Mouse (Mus musculus): ENCODE measurements around the gene Ivl. TPM values are rescaled to one million over a fixed set of nuclear protein-coding genes. Genes with fewer than 3 reads are reported as not detected.

Gene Ivl
- polyA plus RNA-seq (2012; ENCODE audit: low replicate concordance) = not detected in 2 replicates

DNA sequence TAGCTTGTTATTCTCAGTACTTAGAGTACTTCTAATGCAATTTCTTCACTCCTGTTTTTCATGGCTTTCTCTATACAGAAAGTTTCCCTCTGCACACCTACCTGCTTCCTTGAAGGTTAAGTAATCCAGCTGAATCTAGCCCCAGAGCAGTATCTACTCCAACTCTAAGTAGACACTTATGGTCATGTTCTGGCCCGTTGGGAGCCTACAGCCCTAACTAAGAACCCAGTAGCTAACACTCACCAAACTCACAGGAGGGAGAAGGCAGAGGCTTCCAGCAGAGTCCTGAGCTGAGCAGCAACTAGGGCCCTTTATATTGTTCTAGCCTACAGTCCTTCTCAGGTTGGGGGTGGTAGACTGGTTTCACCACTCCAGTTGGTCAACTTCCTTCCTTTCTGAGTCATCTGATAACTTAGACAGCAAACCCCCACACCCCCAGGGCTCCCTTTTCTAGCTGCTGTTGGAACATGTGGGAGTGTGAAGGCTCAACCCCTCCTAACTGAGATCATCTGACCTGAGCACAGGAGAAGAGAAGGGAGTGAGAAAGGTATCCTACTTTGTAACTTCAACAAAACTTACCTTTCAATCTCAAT, at the start of gene Ivl:
Ivl (minus strand) TSS at position 287 of the 593 bp plus-strand sequence.

DNA sequence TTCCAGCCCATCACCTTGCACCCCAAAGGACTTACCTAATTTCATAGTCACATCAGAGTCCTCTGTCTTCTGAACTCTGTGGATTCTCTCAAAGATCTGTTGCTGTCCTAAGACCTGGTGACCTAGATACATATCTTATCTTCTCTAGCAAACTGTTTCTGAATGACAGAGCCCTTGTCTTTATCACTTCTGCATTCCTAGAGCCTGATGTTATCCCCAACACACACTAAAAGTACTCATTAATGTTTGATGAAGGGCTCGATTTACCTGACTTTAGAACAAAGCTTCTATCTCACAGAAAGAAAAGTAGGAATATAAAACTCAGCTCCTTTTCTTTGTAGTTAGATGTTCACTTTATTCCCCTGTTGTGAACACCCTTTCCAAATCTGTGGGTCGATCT, 48.0 kb upstream of the Ivl start, which contains the start of gene Lce6a:
Lce6a (minus strand) TSS at position 101 of the 400 bp plus-strand sequence.

DNA sequence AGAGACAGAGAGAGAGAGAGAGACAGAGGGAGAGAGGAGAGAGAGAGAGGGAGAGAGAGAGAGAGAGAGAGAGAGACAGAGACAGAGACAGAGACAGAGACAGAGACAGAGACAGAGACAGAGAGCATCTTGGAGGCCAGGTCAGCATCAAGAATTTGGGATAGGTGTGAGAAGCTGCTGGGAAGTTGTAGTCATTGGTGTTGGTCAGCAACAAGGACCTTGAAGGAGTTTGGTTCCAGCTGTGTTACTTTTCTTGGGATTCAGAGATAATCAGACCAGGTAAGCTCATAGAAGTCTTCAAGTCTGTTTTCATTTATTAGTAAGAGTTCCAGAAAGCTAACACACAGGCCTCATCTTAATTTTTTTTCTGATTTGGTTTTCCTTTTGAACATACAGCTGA, 33.9 kb upstream of the Ivl start, which contains the start of gene 2210017I01Rik:
2210017I01Rik (minus strand) TSS at position 101 of the 400 bp plus-strand sequence.

DNA sequence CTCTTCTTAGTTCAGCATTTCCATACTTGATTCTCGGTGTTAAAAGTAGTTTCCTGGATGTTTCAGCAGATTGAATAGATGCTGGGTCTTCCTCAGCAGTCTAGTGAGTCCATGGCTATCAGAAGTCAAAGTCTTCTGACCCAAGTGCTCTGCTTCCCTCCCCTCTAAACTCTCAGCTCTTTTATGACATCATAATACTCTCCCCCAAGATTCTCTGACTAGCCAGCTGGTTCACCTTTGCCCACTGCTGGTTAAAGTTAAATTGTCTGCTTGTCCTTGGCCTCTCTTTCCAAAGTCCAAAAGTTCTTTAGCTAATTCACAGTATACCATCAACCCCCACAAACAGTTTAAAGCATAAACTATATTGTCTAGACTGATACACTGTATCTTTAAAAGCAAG, 15.3 kb upstream of the Ivl start, which contains the start of gene Smcp:
Smcp (minus strand) TSS at position 140 of the 400 bp plus-strand sequence.

DNA sequence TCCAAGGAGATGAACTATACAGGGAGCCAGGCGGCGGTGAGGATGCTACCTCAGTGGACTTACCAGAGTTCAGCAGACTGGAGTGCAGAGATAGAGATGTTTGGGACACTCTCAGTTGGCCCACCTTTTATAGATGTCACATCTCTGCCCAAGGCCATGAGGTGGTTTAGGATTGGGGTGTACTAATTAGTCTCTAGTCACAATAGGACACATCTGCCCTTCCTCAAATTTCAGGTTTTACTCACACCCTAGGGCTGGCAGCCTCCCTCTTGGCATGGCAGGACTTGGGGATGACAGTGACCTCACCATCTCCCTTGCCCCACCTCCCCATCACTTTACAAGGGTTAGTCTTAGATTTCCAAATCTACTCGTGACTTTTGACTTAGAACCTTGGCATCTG, 39.1 kb downstream of the Ivl start, which contains the start of gene 2310046K23Rik:
2310046K23Rik (minus strand) TSS at position 101 of the 400 bp plus-strand sequence.

Other genes with a start within 250 kb of the Ivl start
- not detected in 2 replicates for gene Sprr2d, start 234.6 kb downstream of the Ivl start, polyA plus RNA-seq (2012; ENCODE audit: low replicate concordance)
- gene Sprr2e, start 221.6 kb downstream of the Ivl start, polyA plus RNA-seq (2012; ENCODE audit: low replicate concordance) = not detected in 2 replicates
- gene Sprr2f, start 208.5 kb downstream of the Ivl start, polyA plus RNA-seq (2012; ENCODE audit: low replicate concordance) = not detected in 2 replicates
- not detected in 2 replicates for gene Sprr2h, start 188.1 kb downstream of the Ivl start, polyA plus RNA-seq (2012; ENCODE audit: low replicate concordance)
- gene Sprr2i, start 165.7 kb downstream of the Ivl start, polyA plus RNA-seq (2012; ENCODE audit: low replicate concordance) = not detected in 2 replicates
- not detected in 2 replicates for gene Sprr2j-ps, start 155.7 kb downstream of the Ivl start, polyA plus RNA-seq (2012; ENCODE audit: low replicate concordance)
- gene Gm9774, start 144.3 kb downstream of the Ivl start, polyA plus RNA-seq (2012; ENCODE audit: low replicate concordance) = 16.3 and 26.7 TPM in 2 replicates
- gene Sprr2k, start 141.2 kb downstream of the Ivl start, polyA plus RNA-seq (2012; ENCODE audit: low replicate concordance) = not detected in 2 replicates
- gene Sprr1b, start 134.9 kb downstream of the Ivl start, polyA plus RNA-seq (2012; ENCODE audit: low replicate concordance) = not detected in 2 replicates
- not detected in 2 replicates for gene Sprr3, start 115.0 kb downstream of the Ivl start, polyA plus RNA-seq (2012; ENCODE audit: low replicate concordance)
- gene Sprr1a, start 87.8 kb downstream of the Ivl start, polyA plus RNA-seq (2012; ENCODE audit: low replicate concordance) = not detected in 2 replicates
- gene Sprr4, start 73.2 kb downstream of the Ivl start, polyA plus RNA-seq (2012; ENCODE audit: low replicate concordance) = not detected in 2 replicates
- gene 2310046K23Rik, start 39.2 kb downstream of the Ivl start, polyA plus RNA-seq (2012; ENCODE audit: low replicate concordance) = not detected in 2 replicates
- not detected in 2 replicates for gene Smcp, start 15.3 kb upstream of the Ivl start, polyA plus RNA-seq (2012; ENCODE audit: low replicate concordance)
- not detected in 2 replicates for gene 2210017I01Rik, start 33.8 kb upstream of the Ivl start, polyA plus RNA-seq (2012; ENCODE audit: low replicate concordance)
- not detected in 2 replicates for gene Lce6a, start 47.9 kb upstream of the Ivl start, polyA plus RNA-seq (2012; ENCODE audit: low replicate concordance)
- not detected in 2 replicates for gene Lce1a1, start 74.6 kb upstream of the Ivl start, polyA plus RNA-seq (2012; ENCODE audit: low replicate concordance)
- not detected in 2 replicates for gene Lce1b, start 83.2 kb upstream of the Ivl start, polyA plus RNA-seq (2012; ENCODE audit: low replicate concordance)
- gene Lce1a2, start 96.6 kb upstream of the Ivl start, polyA plus RNA-seq (2012; ENCODE audit: low replicate concordance) = not detected in 2 replicates
- gene Lce1c, start 105.5 kb upstream of the Ivl start, polyA plus RNA-seq (2012; ENCODE audit: low replicate concordance) = not detected in 2 replicates
- not detected in 2 replicates for gene Lce1d, start 113.5 kb upstream of the Ivl start, polyA plus RNA-seq (2012; ENCODE audit: low replicate concordance)
- not detected in 2 replicates for gene Lce1e, start 135.3 kb upstream of the Ivl start, polyA plus RNA-seq (2012; ENCODE audit: low replicate concordance)
- not detected in 2 replicates for gene Lce1f, start 146.6 kb upstream of the Ivl start, polyA plus RNA-seq (2012; ENCODE audit: low replicate concordance)
- gene Gm38119, start 165.4 kb upstream of the Ivl start, polyA plus RNA-seq (2012; ENCODE audit: low replicate concordance) = not detected in 2 replicates
- gene Lce1g, start 178.6 kb upstream of the Ivl start, polyA plus RNA-seq (2012; ENCODE audit: low replicate concordance) = not detected in 2 replicates
- gene Lce1h, start 191.3 kb upstream of the Ivl start, polyA plus RNA-seq (2012; ENCODE audit: low replicate concordance) = not detected in 2 replicates
- gene Lce1i, start 205.2 kb upstream of the Ivl start, polyA plus RNA-seq (2012; ENCODE audit: low replicate concordance) = not detected in 2 replicates
- not detected in 2 replicates for gene Lce1j, start 216.8 kb upstream of the Ivl start, polyA plus RNA-seq (2012; ENCODE audit: low replicate concordance)
- gene Lce1k, start 234.2 kb upstream of the Ivl start, polyA plus RNA-seq (2012; ENCODE audit: low replicate concordance) = not detected in 2 replicates

Measured in leukemia stem cell, adult 10-12 weeks (primary cell).